Mouse (Mus musculus) urinary bladder, postnatal 10 days (tissue): ENCODE results near the gene Ssr3.

Experiments
- DNase-seq: peaks from one replicate; pipeline ENCODE4 v3.0.0; 2022; ENCODE audit warnings: low spot score

Ssr3 gene

DNA sequence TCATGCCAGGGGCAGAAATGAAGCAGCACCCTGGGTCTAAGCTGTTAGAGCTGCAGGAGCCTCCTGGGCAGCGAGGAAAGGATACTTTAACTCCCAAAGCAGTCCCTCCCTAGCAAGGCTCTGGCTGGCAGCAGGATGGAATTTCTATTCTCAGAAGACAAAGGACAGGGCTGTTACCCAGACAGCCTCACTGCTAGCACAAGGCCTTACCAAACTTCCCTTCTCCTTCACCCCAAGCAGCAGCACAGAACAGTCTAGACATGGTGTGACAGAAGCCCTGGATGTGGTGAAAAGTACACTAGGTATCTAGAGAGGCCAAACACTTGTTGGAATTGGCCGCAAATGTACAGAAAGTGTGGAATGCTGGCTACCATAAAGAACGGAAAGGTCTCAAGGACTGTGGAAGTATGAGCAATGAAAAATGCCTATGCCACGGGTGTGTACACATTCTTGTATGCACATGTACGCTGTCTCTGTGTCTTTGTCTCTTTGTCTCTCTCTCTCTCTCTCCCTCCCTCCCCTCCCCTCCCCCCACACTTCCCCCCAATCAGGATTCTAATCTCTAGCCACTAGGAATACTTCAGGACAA is 18.7 kb downstream of the Ssr3 start:
- DNase-seq, result no peak

DNA sequence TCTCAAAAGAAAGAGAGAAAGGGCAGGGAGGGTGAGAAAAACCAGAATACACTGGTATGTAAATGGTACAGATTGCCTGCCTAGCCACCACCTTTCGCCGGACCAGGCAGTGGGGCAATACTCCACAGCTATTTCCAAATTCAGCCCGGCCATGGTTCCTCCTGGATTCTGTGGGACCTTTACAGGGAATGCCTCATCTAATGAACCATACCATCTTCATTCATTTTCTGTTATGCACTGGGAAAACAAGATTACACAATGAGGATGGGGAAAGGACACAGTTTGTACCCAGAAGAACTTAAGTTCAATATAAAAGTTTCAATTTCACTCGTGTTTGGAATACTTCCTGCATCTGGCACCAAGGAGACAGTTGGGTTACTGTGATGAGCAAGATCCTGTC is 19.9 kb downstream of the Ssr3 start:
- no peak for DNase-seq

DNA sequence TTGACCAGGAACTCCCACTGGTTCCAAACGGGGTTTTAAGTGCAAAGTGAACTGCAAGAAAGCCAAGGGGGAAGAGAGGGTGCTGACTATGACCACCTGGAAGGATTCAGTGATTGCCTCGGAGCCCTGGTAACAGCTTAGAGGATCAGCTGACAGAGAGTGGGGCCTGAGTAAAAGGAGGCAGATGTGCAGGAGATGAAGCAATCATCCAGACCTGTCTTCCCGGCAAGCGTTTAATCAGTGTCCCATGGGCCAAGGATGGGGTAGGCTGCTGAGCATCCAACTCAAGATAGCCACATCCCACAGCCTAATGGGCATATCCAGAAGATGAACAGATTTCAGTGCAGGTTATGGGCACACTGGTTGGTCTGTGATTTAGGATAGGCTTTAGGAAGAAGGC is 24.5 kb downstream of the Ssr3 start:
- no peak for DNase-seq

DNA sequence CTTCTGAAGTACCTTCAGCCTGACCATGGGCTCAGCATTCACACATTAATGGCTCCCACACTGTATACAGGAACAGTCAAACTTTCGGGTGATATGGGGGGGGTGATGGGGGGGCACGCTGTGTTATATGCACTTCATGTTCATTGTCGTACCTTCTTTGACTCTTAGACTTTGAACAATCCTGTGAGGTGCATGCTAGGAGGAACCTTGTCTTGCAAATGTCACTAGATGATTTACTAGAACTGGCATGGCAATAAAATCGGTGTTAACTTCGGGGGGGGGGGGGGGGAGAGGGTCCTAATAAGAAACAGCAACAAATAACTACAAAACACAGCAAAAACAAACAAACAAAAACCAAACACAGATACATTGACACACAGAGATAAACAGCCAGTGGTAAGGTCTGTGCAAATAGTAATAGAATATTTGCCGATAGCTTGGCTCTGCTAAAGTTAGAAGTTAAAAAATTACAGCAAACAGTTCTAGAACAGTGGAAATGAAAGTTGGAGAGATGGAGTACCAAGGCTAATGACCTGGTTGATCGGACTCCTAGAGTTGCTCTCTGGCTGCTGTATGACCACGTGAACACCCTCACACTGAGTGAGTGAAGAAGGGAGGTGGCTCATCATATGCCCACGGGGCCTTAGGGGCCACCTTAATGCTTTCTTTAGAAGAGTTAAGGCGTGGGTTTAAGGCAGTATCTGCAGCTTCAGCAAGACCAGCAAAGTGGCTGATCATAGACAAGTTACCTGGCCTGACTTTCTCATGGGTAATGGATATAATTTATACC is 26.3 kb downstream of the Ssr3 start:
- DNase-seq, result no peak

DNA sequence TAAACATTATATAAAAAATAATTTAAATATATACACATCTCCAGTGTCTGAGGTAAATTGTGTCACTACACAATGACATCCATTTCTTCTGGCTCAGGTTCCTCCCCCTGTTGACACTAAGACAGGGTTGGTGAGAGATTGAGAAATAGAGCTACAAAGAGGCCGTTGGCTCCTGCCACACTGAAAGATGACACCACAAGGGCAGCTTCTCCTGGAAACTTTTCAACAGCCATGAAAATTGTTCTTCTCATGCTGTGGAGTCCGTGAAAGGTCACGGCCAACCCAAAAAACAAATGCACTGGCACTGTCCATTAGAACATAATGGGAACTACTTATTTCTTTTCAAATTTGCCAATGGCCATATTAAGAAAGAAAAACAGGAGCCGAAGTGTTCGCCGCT is 27.2 kb downstream of the Ssr3 start:
- no peak for DNase-seq

DNA sequence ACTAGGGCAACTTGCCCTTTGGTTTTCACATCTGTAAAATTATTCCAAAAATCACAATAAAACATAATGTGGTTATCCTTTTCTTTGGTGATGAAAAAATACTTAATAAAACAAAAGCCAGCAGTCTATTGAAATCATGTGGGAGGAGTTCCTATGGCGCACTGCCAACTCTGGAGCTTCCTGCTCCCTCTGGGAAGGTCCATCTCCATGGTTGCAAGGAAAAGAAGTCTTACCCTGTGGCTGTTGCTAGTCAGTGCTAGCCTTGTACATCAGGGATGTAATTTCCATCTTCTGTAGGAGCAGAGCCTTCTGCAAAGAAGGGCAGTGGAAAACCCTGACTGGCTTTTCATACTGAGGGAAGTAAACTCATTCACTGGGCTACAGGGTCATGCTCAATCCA is 29.0 kb downstream of the Ssr3 start:
- DNase-seq, result no peak

DNA sequence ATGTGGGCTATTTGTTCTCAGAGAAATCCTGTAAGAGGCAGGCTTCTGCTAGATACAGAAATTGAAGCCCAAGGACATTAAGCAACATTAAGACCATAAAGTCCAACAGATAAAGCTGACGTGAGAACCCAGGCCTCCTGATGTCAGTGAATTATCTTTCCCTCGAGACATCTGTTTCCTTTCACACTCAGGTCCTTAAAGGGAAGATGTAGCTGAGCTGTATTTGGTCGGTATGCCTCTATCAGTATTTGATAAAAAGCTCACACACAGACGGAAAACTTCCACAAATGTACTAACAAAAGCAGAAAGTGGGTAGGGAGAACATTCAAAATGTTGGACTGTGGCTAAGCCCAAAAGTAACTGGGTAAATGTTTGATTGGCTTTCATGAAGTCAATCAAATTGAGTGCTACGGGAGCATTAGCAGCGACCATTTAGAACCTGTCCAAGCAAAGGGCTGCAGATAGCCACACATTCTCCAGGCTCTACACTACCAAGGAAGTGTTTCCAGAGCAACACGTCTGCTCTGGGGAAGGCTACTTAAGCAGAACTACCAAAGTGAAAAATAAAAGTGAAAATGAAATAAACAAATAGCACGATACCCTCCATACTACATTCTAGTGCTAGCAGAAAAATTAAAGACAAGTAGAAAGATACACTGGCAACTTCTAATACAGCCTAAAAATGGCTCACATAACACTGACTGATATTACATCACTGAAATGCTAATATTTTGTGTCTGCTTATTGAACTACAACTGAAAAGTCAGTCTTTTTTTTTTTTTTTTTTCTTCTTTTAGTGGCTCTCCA is 32.1 kb downstream of the Ssr3 start:
- DNase-seq, result no peak

DNA sequence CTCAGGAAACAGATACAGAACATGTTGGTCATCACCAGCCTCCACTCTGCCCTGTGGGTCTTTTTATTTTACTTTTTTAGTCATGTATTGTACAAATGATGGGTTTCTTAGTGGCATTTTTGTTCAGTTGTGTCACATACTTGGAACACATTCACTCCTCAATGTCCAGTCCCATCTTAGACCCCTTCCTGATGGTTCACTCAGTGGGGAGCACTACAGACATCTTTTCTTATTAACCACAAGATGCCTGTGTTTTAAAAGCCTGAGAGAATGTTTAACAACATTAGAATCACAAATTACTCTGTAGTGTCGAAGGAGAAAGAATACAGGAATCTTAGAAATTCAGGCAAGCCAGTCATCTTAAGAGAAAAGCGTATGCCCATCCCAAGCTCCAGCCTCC is 33.6 kb downstream of the Ssr3 start:
- DNase-seq, result no peak

DNA sequence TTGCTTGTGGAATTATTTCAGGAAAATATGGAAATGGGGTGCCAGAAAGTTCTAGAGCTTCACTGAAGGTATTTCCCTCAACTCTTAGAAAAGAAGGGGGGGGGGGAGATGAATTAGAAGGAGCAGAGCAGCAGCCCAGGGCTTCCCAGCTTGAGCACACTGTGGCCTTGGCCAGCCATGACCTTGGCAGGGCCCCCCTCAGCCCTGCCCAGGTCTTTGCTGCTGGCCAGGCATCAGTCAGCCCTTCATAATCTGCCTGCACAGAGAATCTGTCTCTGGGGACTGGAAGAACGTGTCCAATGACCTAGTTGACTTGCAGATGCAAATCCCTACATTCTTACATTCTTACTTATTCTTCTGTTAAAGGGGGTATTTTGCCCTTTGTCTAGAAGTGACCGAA is 34.1 kb downstream of the Ssr3 start:
- DNase-seq, result no peak

DNA sequence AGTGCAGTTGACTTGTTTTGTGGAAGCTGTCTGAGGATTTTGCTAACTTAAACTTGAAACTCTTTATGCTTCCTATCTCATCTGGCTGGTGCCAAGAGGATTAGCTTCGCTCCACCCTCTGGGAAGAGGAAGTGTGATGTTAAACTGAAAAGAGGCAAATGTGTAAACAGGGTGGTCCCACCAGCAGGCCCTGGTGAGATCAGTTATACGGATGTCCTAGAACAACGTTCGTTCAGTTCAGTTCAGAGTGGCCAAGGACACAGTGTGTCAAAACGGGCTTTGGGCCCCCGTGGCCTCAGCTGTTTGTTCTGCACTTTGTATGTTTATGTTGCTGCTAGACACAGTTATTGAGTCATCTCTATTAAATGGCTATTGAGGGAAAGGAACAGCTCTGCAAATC is 36.9 kb downstream of the Ssr3 start:
- no peak for DNase-seq

DNA sequence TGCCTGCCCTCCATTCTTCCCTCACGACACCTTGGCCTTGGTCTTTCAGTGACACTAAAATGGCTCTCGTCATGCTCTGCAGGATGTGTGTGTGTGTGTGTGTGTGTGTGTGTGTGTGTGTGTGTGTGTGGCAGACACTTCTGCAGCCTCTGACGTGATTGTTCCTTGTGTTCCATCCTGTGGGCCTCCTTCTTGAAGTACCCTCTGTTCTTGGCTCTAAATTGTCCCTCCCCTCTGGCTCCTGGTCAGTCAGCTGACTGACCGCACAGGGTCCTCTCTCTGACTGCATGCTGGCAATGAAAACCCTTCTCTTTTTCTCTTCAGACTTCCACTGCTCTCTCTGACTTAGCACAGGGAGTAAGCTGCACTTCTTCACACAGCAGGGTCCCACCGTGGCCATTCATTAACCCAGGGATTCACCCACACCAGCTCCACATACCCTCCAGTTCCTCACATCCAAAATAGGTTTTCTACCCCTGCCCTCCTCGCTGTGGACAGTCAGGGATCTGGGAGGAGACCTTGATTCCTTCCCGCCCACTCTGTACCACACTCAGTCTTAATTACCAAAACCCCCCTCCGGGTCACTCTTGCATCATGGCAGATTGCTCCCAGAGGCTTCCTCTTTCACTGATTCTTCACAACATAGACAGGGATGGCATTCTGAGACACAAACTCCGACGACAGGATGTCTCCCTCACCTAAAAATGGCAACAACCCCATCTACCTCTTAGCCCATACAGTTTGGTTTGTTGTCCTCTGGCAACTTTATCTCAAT is 39.0 kb downstream of the Ssr3 start:
- no peak for DNase-seq

DNA sequence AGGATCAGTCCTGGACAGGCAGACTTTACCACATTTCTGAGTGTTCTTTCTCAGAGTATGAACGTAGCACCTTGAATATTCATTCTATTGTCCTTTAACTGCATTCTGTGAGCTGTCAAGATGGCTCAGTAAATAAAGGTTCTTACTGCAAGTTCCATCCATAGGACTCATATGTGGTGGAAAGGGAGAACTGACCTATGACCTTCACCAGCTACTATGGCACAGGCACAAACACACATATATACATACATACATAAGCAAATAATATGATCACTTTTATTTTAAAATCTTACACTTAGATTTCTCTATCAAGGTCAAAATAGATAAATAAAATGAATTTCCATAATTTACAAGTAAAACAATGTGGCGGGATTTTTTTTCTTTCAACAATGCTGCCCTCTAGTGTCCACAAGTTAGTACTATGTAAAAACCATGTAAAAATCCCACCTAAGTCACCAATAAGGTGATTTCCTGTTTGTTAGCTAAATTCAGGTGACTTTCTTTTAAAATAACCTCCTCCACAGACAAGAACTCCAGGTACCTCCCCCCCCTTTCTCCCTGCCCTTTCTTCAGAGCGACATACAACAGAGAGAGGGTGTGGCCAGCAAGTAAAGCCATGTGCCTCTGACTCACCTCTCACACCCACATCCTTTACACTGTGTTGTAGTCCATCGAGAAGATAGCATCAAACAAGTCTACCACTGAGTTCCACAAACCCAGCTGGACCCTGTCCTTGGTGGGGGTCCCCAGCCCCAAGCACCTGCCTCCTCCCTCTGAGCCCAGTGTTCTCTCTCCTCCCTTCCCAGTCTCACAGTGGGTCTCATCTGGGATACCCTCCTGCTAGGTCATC is 39.9 kb downstream of the Ssr3 start:
- no peak for DNase-seq

DNA sequence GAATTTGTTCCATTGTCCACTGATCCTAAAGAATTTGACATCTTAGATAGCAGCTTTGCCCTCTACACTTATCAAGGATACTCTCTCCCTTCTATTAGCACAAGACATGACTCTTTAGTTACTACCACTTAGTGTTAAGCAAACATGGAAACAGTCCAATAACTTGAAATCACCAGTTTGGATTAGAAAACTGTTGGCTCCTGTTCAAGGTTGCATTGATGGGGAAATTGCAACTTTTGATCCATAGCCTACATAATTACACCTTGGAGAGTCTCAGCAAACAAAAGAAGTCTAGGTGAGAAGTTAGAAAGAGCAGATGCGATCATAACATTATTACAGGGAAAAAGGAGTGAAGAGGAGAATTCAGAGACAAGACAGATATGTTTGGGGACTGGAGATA is 46.2 kb downstream of the Ssr3 start:
- no peak for DNase-seq

DNA sequence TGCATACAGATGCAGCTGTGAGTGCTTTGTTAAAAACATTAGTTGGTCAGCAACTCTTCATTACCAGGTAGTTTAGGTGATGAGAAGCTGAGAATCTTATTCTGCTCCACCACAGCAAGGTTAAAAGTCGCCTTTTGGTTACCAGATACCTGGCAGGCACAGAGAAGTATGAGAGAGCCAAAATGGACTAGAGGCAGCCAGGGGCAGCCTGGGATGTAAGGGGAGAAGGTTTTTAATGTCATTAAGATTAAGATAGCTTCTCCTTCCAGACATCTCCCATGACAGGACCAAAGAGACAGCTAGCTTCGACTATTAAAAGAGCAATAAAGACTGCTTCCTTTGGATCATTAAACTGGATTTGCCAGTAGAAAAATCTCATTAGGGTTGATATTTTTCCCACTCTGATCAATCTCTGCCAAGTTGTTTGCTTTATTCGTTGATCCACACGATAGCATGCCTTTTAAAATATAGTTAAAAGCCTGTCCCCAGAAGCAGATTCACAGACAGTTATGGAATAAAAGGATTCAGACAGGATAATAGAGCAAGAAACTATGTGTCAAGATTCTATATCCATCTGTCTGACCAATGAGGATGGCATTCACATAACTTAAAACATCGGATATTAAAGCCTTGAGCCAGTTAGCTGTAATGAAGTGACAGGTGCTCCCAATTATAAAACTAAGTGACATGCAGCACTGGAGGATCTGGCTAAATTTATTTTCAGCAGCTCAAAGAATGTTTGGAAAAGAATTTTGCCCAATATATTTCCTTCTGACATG is 52.1 kb downstream of the Ssr3 start:
- no peak for DNase-seq

DNA sequence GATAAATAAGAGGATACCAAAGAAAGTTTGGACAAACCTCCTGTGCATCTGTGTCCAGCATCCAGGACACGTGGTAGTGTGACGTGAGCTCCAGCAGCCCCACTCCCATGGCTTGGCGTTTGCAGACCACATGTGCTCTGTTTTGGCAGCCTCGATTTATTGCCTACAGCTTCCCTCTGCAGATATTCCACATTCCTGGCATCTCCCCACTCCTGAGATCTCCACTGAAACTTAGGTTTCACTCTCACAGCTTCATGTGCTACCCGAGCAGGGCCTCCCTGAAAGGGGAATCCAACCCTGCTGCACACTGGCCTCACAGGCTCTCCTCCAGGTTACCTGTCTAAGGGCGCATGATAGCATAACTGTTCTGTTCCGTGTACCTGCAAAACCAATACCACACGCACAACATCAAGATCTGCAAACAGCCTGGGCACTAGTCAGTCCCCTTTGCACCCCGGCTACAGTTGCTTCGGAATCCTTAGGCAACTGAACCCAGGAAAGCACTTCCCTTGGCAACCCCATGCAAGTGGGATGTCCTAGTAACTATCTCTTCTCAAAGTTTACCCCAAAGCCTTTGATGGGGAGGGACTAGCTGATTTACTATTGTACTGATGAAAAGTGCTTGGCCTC is 54.5 kb downstream of the Ssr3 start:
- DNase-seq, result no peak
